Mouse (Mus musculus): ENCODE results near the gene Olfr733. TPM values are rescaled to one million over a fixed set of nuclear protein-coding genes. Genes with fewer than 3 reads are reported as not detected.

Olfr733 gene
- not detected in 2 replicates for polyA plus RNA-seq (2014; fragmentation: Nextera tagmentation; extraction: Ambion mirVana)

GRCm38 (mm10) chr14:50301422-50301821 lies at the start of gene Olfr733:
Gene Olfr733, minus strand, starts transcription at chr14:50301522.
- no peak within 1 kb of the TSS for H3K4me2 ChIP-seq
- no peaks in the 10 kb centered on the region for H3K27me3 ChIP-seq (ENCODE audit: insufficient read depth, low read length)
- H3K27ac ChIP-seq (ENCODE audit: low read depth), result no peak within 1 kb of the TSS
- H3K9me3 ChIP-seq (ENCODE audit: low read depth, low read length), result no peaks in the 10 kb centered on the region
- H3K4me1 ChIP-seq (ENCODE audit: insufficient read depth), result no peaks in the 10 kb centered on the region
- DNase-seq, result no peak
- H3K4me3 ChIP-seq (ENCODE audit: low read depth, low read length), result no peak within 1 kb of the TSS
- H3K9ac ChIP-seq, result no peak within 1 kb of the TSS
- ATAC-seq (ENCODE audit: insufficient read depth), result no peak
- no peaks in the 10 kb centered on the region for H3K36me3 ChIP-seq (ENCODE audit: insufficient read depth)
- TF ChIP-seq CTCF (IDR thresholded peaks at IDR 0.05; ENCODE audit: low read depth), result no peak

DNA sequence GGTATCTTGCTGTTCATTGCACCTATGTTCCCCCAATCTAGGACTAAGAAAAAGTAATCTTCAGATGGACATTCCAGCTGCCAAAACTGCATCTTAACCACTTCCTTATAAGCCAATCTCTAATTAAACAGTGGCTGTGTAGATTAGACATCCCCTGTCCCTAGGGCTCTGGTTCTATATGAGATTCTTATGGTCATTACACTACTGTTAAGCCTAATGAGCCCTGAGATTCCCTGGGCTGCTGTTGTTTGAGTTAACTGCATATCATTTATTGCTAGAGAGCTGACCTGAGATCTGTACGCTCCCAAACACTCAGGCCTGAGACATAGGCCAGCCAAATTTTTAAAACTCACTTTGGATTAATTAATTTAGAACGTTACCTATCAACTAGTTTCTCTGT lies 47.5 kb upstream of the Olfr733 start, which contains the start of gene Olfr735:
Gene Olfr735 (minus strand): TSS at position 77 of the 400 bp plus-strand sequence.
- no peak for DNase-seq
- no peak for ATAC-seq (ENCODE audit: insufficient read depth)
- no peaks in the 10 kb centered on the region for H3K36me3 ChIP-seq (ENCODE audit: insufficient read depth)
- H3K9me3 ChIP-seq (ENCODE audit: low read depth, low read length), result no peaks in the 10 kb centered on the region
- H3K9ac ChIP-seq, result no peak within 1 kb of the TSS
- H3K27ac ChIP-seq (ENCODE audit: low read depth), result no peak within 1 kb of the TSS
- H3K4me2 ChIP-seq, result no peak within 1 kb of the TSS
- no peak within 1 kb of the TSS for H3K4me3 ChIP-seq (ENCODE audit: low read depth, low read length)
- TF ChIP-seq CTCF (IDR thresholded peaks at IDR 0.05; ENCODE audit: low read depth), result no peak
- WGBS, result 66% methylated on average over 2 of the region's 2 CpGs
- no peaks in the 10 kb centered on the region for H3K27me3 ChIP-seq (ENCODE audit: insufficient read depth, low read length)
- no peaks in the 10 kb centered on the region for H3K4me1 ChIP-seq (ENCODE audit: insufficient read depth)

- no peak for ATAC-seq (ENCODE audit: insufficient read depth)
- H3K36me3 ChIP-seq (ENCODE audit: insufficient read depth), result no peaks in the 10 kb centered on the region
- no peak for TF ChIP-seq CTCF (IDR thresholded peaks at IDR 0.05; ENCODE audit: low read depth)
- H3K4me2 ChIP-seq, result no peak within 1 kb of the TSS
- no peak within 1 kb of the TSS for H3K4me3 ChIP-seq (ENCODE audit: low read depth, low read length)
- no peak within 1 kb of the TSS for H3K9ac ChIP-seq
- no peaks in the 10 kb centered on the region; the same call in 1 of the 2 replicates for H3K9me3 ChIP-seq (ENCODE audit: low read depth, low read length)
- no peaks in the 10 kb centered on the region for H3K27me3 ChIP-seq (ENCODE audit: insufficient read depth, low read length)
- no peak for DNase-seq
- no peaks in the 10 kb centered on the region for H3K4me1 ChIP-seq (ENCODE audit: insufficient read depth)
- 58% methylated on average over 1 of the region's 1 CpGs for WGBS
- H3K27ac ChIP-seq (ENCODE audit: low read depth), result no peak within 1 kb of the TSS
Measured at GRCm38 (mm10) chr14:50326661-50327060, 25.3 kb upstream of the Olfr733 start, which contains the start of gene Olfr734. Gene Olfr734, minus strand, starts transcription at chr14:50326761.

DNA sequence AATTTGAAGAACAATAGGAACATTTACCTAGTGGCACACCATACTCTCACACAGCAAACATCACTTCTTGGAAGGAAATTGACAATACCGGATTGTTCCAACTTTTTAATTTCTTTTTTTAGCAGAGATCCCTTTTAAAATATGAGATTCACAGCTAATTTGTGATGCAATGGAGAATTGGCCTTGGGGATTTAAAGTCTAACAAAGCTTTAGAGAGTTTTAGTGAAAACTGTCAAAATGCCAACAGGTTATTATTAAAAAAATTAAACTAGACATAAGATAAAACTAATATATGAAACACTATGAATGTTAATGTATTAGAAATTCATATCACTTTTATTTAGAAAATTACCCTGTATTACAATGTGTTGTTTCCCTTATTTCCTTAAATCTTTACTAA lies 17.2 kb downstream of the Olfr733 start, which contains the start of gene Olfr732:
Gene Olfr732 (minus strand): TSS at position 101 of the 400 bp plus-strand sequence.
- H3K9ac ChIP-seq, result no peak within 1 kb of the TSS
- no peak for TF ChIP-seq CTCF (IDR thresholded peaks at IDR 0.05; ENCODE audit: low read depth)
- H3K4me3 ChIP-seq (ENCODE audit: low read depth, low read length), result no peak within 1 kb of the TSS
- no peak for DNase-seq
- WGBS, result 86% methylated on average over 1 of the region's 1 CpGs
- H3K9me3 ChIP-seq (ENCODE audit: low read depth, low read length), result no peaks in the 10 kb centered on the region
- H3K27me3 ChIP-seq (ENCODE audit: insufficient read depth, low read length), result no peaks in the 10 kb centered on the region
- no peaks in the 10 kb centered on the region for H3K4me1 ChIP-seq (ENCODE audit: insufficient read depth)
- H3K27ac ChIP-seq (ENCODE audit: low read depth), result no peak within 1 kb of the TSS
- H3K36me3 ChIP-seq (ENCODE audit: insufficient read depth), result no peaks in the 10 kb centered on the region
- no peak for ATAC-seq (ENCODE audit: insufficient read depth)
- no peak within 1 kb of the TSS for H3K4me2 ChIP-seq

Other genes with a start within 250 kb of the Olfr733 start
- gene Olfr726, start 210.6 kb downstream of the Olfr733 start, polyA plus RNA-seq (2014; fragmentation: Nextera tagmentation; extraction: Ambion mirVana), result not detected in 2 replicates
- not detected in 2 replicates for gene Olfr727, start 178.3 kb downstream of the Olfr733 start, polyA plus RNA-seq (2014; fragmentation: Nextera tagmentation; extraction: Ambion mirVana)
- not detected in 2 replicates for gene Olfr728, start 158.8 kb downstream of the Olfr733 start, polyA plus RNA-seq (2014; fragmentation: Nextera tagmentation; extraction: Ambion mirVana)
- not detected in 2 replicates for gene Olfr729, start 148.6 kb downstream of the Olfr733 start, polyA plus RNA-seq (2014; fragmentation: Nextera tagmentation; extraction: Ambion mirVana)
- gene Olfr730, start 113.3 kb downstream of the Olfr733 start, polyA plus RNA-seq (2014; fragmentation: Nextera tagmentation; extraction: Ambion mirVana), result not detected in 2 replicates
- not detected in 2 replicates for gene Olfr731, start 59.7 kb downstream of the Olfr733 start, polyA plus RNA-seq (2014; fragmentation: Nextera tagmentation; extraction: Ambion mirVana)
- not detected in 2 replicates for gene Olfr732, start 17.3 kb downstream of the Olfr733 start, polyA plus RNA-seq (2014; fragmentation: Nextera tagmentation; extraction: Ambion mirVana)
- not detected in 2 replicates for gene Olfr734, start 25.2 kb upstream of the Olfr733 start, polyA plus RNA-seq (2014; fragmentation: Nextera tagmentation; extraction: Ambion mirVana)
- not detected in 2 replicates for gene Olfr735, start 47.4 kb upstream of the Olfr733 start, polyA plus RNA-seq (2014; fragmentation: Nextera tagmentation; extraction: Ambion mirVana)
- gene Tlr11, start 56.4 kb upstream of the Olfr733 start, polyA plus RNA-seq (2014; fragmentation: Nextera tagmentation; extraction: Ambion mirVana), result not detected in 2 replicates
- not detected in 2 replicates for gene Olfr736, start 79.6 kb upstream of the Olfr733 start, polyA plus RNA-seq (2014; fragmentation: Nextera tagmentation; extraction: Ambion mirVana)
- not detected in 2 replicates for gene Olfr738, start 106.0 kb upstream of the Olfr733 start, polyA plus RNA-seq (2014; fragmentation: Nextera tagmentation; extraction: Ambion mirVana)
- not detected in 2 replicates for gene Olfr739, start 117.1 kb upstream of the Olfr733 start, polyA plus RNA-seq (2014; fragmentation: Nextera tagmentation; extraction: Ambion mirVana)
- not detected in 2 replicates for gene Olfr740, start 144.0 kb upstream of the Olfr733 start, polyA plus RNA-seq (2014; fragmentation: Nextera tagmentation; extraction: Ambion mirVana)
- gene Olfr741, start 171.2 kb upstream of the Olfr733 start, polyA plus RNA-seq (2014; fragmentation: Nextera tagmentation; extraction: Ambion mirVana), result not detected in 2 replicates
- not detected in 2 replicates for gene Olfr742, start 202.1 kb upstream of the Olfr733 start, polyA plus RNA-seq (2014; fragmentation: Nextera tagmentation; extraction: Ambion mirVana)
- gene Olfr743, start 220.3 kb upstream of the Olfr733 start, polyA plus RNA-seq (2014; fragmentation: Nextera tagmentation; extraction: Ambion mirVana), result not detected in 2 replicates

All from lung, embryonic 14.5 days (tissue).